Mouse (Mus musculus) megakaryocyte, adult 5-6 weeks (primary cell): ENCODE results near the gene Nop53. TPM values are rescaled to one million over a fixed set of nuclear protein-coding genes. Genes with fewer than 3 reads are reported as not detected.

Experiments used
- total RNA-seq, 2 experiments: library from RNA; stranded (forward) in 1 of 2; stranded (reverse) in 1 of 2; fragments of 153-499, 151-499 nt in 1 of 2; fragments of 221-1000, 200-1000 nt in 1 of 2; gene quantifications; 2 replicates each; pipeline versions ENCODE4 v1.2.3 to v1.2.4; 2015 to 2017

The Nop53 gene
- total RNA-seq, 2 experiments from 2014 or later, result 80.2 to 315 TPM

Other genes with a start within 250 kb of the Nop53 start
- not detected in 2 replicates for gene Obox5, start 195.9 kb downstream of the Nop53 start, total RNA-seq (2015)
- not detected in 2 replicates for gene Obox5, start 195.9 kb downstream of the Nop53 start, total RNA-seq (2017)
- not detected in 2 replicates for gene Obox6, start 106.4 kb downstream of the Nop53 start, total RNA-seq (2015)
- not detected in 2 replicates for gene Obox6, start 106.4 kb downstream of the Nop53 start, total RNA-seq (2017)
- gene Crx, start 66.1 kb downstream of the Nop53 start, total RNA-seq (2015), result not detected in 2 replicates
- gene Crx, start 66.1 kb downstream of the Nop53 start, total RNA-seq (2017), result not detected in 2 replicates
- gene Crxos, start 63.5 kb downstream of the Nop53 start, total RNA-seq (2015), result not detected in 2 replicates
- not detected in 2 replicates for gene Crxos, start 63.5 kb downstream of the Nop53 start, total RNA-seq (2017)
- gene Selenow, start 23.7 kb downstream of the Nop53 start, total RNA-seq (2015), result 96.9 and 102 TPM in 2 replicates
- 31.5 and 33.7 TPM in 2 replicates for gene Selenow, start 23.7 kb downstream of the Nop53 start, total RNA-seq (2017)
- 0.04 TPM in 1 of 2 replicates, not detected in the other for gene Ehd2, start 21.5 kb upstream of the Nop53 start, total RNA-seq (2015)
- gene Ehd2, start 21.5 kb upstream of the Nop53 start, total RNA-seq (2017), result 0.07 and 0.16 TPM in 2 replicates
- gene Bicra, start 101.8 kb upstream of the Nop53 start, total RNA-seq (2015), result 19.5 and 28.6 TPM in 2 replicates
- gene Bicra, start 101.8 kb upstream of the Nop53 start, total RNA-seq (2017), result 1.9 and 2.8 TPM in 2 replicates
- 0.16 and 0.27 TPM in 2 replicates for gene Zfp541, start 115.7 kb upstream of the Nop53 start, total RNA-seq (2015)
- 0.53 TPM in 1 of 2 replicates, not detected in the other for gene Zfp541, start 115.7 kb upstream of the Nop53 start, total RNA-seq (2017)
- gene Napa, start 152.4 kb upstream of the Nop53 start, total RNA-seq (2015), result 62.0 and 65.7 TPM in 2 replicates
- 39.8 and 39.9 TPM in 2 replicates for gene Napa, start 152.4 kb upstream of the Nop53 start, total RNA-seq (2017)
- 8.9 and 9.9 TPM in 2 replicates for gene Kptn, start 173.8 kb upstream of the Nop53 start, total RNA-seq (2015)
- 9.7 and 18.9 TPM in 2 replicates for gene Kptn, start 173.8 kb upstream of the Nop53 start, total RNA-seq (2017)
- gene Slc8a2, start 183.8 kb upstream of the Nop53 start, total RNA-seq (2015), result not detected in 2 replicates
- not detected in 2 replicates for gene Slc8a2, start 183.8 kb upstream of the Nop53 start, total RNA-seq (2017)
- 0.89 and 1.9 TPM in 2 replicates for gene Meis3, start 229.0 kb upstream of the Nop53 start, total RNA-seq (2015)
- not detected in 2 replicates for gene Meis3, start 229.0 kb upstream of the Nop53 start, total RNA-seq (2017)